Mouse (Mus musculus) forebrain, postnatal 0 days (tissue): ENCODE measurements around the gene Ttc21a. TPM values are rescaled to one million over a fixed set of nuclear protein-coding genes. Genes with fewer than 3 reads are reported as not detected.
A peak's percentile ranks its signal among the peaks of the same experiment; 100 is the strongest.

Experiments
- ATAC-seq: fragments of 200-750 bp; cut with Nextera tagmentation; 2 replicates; pipeline ENCODE4 v1.8.0; 2017; ENCODE audit warnings: mild to moderate bottlenecking, moderate library complexity
- DNase-seq: peaks from one replicate; pipeline ENCODE4 v3.0.0-alpha.2; 2015
- H3K27ac ChIP-seq: fragments of 300-500 bp; sonication (generic); 2 replicates; pipeline ENCODE4 v1.5.1; 2014; ENCODE audit warnings: low read depth, mild to moderate bottlenecking, antibody characterized with exemption, low read length, moderate library complexity, mixed read lengths
- H3K27me3 ChIP-seq: fragments of 300-500 bp; sonication (generic); 2 replicates; pipeline ENCODE4 v1.6.1; 2014; ENCODE audit warnings: mild to moderate bottlenecking, low read length, mixed read lengths; ENCODE audit not compliant: insufficient read depth
- H3K36me3 ChIP-seq: fragments of 300-500 bp; sonication (generic); 2 replicates; pipeline ENCODE4 v1.6.1; 2014; ENCODE audit warnings: mild to moderate bottlenecking, moderate library complexity; ENCODE audit not compliant: insufficient read depth
- H3K4me1 ChIP-seq: fragments of 300-500 bp; sonication (generic); 2 replicates; pipeline ENCODE4 v1.6.1; 2014; ENCODE audit warnings: antibody characterized with exemption; ENCODE audit not compliant: insufficient read depth
- H3K4me2 ChIP-seq: fragments of 300-500 bp; sonication (generic); 2 replicates; pipeline ENCODE4 v1.6.1; 2014; ENCODE audit warnings: low read depth, mild to moderate bottlenecking, moderate library complexity
- H3K4me3 ChIP-seq: fragments of 300-500 bp; sonication (generic); 2 replicates; pipeline ENCODE4 v1.5.1; 2014; ENCODE audit warnings: low read depth, low read length, mixed read lengths
- H3K9ac ChIP-seq: fragments of 300-500 bp; sonication (generic); 2 replicates; pipeline ENCODE4 v1.6.1; 2014; ENCODE audit warnings: mild to moderate bottlenecking
- H3K9me3 ChIP-seq: fragments of 300-500 bp; sonication (generic); 2 replicates; pipeline ENCODE4 v1.6.1; 2016; ENCODE audit warnings: low read length
- CTCF ChIP-seq: sonication (generic); IDR thresholded peaks from 2 replicates; pipeline ENCODE4 v1.5.1; 2016; ENCODE audit warnings: antibody characterized with exemption, control low read depth, low read depth
- WGBS: fragments of 180-500 bp; shearing (Covaris S2); extraction: QIAGEN DNeasy Blood & Tissue Kit; methylation state at CpG from one replicate; pipeline ENCODE4 v1.1.7; 2014; 5-methylcytosine and 5-hydroxymethylcytosine counted together
- polyA plus RNA-seq: library from polyadenylated mRNA; unstranded; fragments of >200 nt; fragmentation: Nextera tagmentation; extraction: Ambion mirVana; gene quantifications from 2 replicates; pipeline ENCODE4 v1.2.1, GENCODE M21; 2015
- total RNA-seq: library from RNA; depleted of rRNA; stranded (reverse); fragments of >200 nt; gene quantifications from 2 replicates; pipeline ENCODE4 v1.2.3, GENCODE M21; 2014

Gene Ttc21a
- total and polyA plus RNA-seq, 2 experiments from 2014 or later: 0.85 to 4.3 TPM

DNA sequence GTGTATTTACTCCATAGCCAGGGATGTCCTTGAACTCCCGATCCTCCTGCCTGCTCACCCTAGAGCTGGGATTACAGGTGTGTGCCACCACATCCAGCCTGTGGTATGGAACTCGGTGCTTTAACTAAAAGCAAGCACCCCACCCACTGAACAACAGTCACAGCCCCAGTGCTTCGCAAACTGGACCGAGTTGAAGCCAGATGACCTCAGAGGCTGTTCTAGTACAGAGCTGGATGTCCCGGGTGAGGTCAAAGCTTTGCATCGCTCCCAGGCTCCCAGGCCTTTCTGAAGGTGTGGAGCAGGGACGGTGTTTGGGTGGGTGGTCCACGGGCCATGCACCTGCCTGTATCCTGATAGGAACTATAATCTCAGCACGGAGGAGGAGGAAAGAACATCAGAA is 14.0 kb downstream of the Ttc21a start:
- Histone ChIP-seq H3K27me3 (no peaks in the 10 kb centered on the region), H3K9me3 (no peaks in the 10 kb centered on the region), H3K9ac (no peak overlapping the region), H3K27ac (no peak overlapping the region), H3K4me3 (no peak overlapping the region), H3K4me1 (no peaks in the 10 kb centered on the region), H3K4me2 (no peak overlapping the region), H3K36me3 (no peaks in the 10 kb centered on the region)
- no peak for DNase-seq
- no peak for TF ChIP-seq CTCF
- WGBS: 91% methylated on average over 9 of the region's 9 CpGs
- no peak for ATAC-seq

DNA sequence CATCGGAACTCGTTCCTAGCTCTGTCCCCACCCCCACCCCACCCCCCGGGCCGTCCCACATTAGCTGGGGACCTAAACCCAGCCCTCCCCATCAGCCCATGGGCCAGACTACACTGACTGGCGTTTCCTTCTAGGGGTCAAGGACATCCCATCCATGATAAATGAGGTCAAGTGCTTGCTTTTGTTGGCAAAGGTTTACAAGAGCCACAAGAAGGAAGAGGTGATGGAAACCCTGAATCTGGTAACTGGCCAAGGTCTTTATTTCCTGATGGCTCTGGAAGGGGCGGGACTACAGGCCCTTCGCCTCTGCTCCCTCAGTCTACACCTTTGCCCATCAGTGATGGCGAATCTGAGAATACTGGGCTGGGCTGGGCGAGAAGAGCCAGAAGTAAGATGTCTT is 21.4 kb downstream of the Ttc21a start:
- no peak overlapping the region for H3K27ac ChIP-seq
- H3K9ac ChIP-seq: no peak overlapping the region
- H3K4me2 ChIP-seq: no peak overlapping the region
- 83% methylated on average over 9 of the region's 9 CpGs for WGBS
- no peaks in the 10 kb centered on the region for H3K9me3 ChIP-seq
- H3K4me3 ChIP-seq: no peak overlapping the region
- DNase-seq (no peak), ATAC-seq (no peak)
- H3K36me3 ChIP-seq: no peaks in the 10 kb centered on the region
- no peaks in the 10 kb centered on the region for H3K27me3 ChIP-seq
- no peak for TF ChIP-seq CTCF
- H3K4me1 ChIP-seq: no peaks in the 10 kb centered on the region

DNA sequence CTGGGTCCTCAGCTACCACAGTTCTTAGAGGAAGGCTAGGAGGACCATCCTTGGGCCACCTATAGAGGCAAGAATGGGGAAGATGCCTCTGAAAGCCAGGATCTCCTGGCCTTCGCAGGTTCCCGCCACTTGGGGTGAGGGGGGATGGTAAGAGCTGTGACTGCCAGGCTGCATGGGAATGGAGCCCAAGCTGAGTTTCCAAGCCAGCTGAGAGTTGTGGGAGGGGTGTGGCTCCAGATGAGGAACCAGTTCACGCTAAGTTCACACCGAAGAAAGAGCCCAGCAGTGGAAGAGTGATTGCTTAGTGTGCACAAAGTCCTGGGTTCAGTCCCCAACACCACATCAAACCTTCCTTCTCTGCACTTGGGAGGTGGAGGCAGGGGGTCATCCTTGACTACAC is 24.8 kb downstream of the Ttc21a start:
- ATAC-seq: no peak

DNA sequence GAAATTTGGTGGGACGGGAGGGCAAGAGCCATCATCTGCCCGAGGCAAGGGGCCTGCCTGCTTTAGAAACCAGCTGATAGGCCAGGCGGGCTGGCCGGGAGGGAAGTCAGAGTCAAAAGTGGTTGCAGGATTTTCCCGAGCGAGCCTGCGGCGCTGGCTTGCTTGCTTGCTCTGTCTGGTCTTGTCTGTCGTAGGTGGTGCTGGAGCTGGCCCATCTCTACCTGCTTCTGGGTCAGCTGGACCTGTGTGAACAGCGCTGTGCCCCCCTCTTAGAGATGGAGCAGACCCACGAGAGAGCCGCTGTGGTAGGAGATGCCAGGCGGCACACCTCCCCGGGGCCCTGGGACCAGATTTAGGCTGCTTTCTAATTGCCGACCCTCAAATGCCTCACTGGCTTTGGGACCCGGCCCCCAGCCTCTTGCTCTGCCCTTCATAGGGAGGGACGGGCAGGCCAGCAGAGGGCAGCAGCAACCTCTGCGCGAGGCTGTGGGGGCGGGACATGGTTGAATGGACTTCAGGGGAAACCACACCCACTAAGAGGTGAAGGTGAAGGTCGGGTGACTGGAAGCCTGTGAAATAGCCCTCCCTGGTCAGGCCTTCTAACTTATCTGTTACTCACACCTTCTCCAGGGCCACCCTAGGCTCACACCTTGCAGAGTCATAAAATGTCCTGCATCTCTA is 25.7 kb downstream of the Ttc21a start:
- no peak for DNase-seq
- H3K27me3 ChIP-seq: no peaks in the 10 kb centered on the region
- no peak overlapping the region for H3K4me3 ChIP-seq
- no peak overlapping the region for H3K9ac ChIP-seq
- H3K9me3 ChIP-seq: no peaks in the 10 kb centered on the region
- H3K4me1 ChIP-seq: no peaks in the 10 kb centered on the region
- H3K36me3 ChIP-seq: no peaks in the 10 kb centered on the region
- 15% methylated on average over 21 of the region's 21 CpGs for WGBS
- TF ChIP-seq CTCF: peak; percentile 71
- no peak overlapping the region for H3K4me2 ChIP-seq
- no peak overlapping the region for H3K27ac ChIP-seq
- peak; percentile 45; the same call in 1 of the 2 replicates for ATAC-seq

More for the DNA sequence above, 24.8 kb downstream of the Ttc21a start:
- Histone ChIP-seq H3K9ac (no peak overlapping the region), H3K4me1 (no peaks in the 10 kb centered on the region), H3K27ac (no peak overlapping the region), H3K4me3 (no peak overlapping the region), H3K36me3 (no peaks in the 10 kb centered on the region), H3K9me3 (no peaks in the 10 kb centered on the region), H3K4me2 (no peak overlapping the region), H3K27me3 (no peaks in the 10 kb centered on the region)
- no peak for DNase-seq
- WGBS: 76% methylated on average over 4 of the region's 4 CpGs
- no peak for TF ChIP-seq CTCF

DNA sequence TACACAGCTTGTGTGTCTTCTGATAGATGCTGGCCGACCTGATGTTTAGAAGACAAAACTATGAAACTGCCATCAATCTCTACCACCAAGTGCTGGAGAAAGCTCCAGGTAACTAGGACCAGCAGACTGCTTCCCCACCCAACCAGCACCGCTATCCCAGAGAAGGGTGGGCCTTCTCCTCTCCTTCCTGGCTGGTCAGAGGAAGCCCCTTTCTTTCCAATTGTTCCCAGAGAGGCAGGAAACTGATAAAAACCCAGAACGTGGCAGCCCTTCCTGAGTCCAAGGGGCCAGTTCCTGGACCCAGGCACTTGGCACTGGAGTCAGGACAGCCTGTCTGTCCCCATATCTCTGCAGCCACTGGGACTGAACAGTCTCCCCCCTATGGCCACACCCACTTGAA is 26.8 kb downstream of the Ttc21a start:
- TF ChIP-seq CTCF: no peak
- H3K9ac ChIP-seq: no peak overlapping the region
- H3K27ac ChIP-seq: no peak overlapping the region
- DNase-seq (no peak), ATAC-seq (no peak)
- H3K9me3 ChIP-seq: no peaks in the 10 kb centered on the region
- H3K4me2 ChIP-seq: no peak overlapping the region
- H3K4me1 ChIP-seq: no peaks in the 10 kb centered on the region
- no peak overlapping the region for H3K4me3 ChIP-seq
- no peaks in the 10 kb centered on the region for H3K36me3 ChIP-seq
- WGBS: 87% methylated on average over 3 of the region's 3 CpGs
- H3K27me3 ChIP-seq: no peaks in the 10 kb centered on the region

DNA sequence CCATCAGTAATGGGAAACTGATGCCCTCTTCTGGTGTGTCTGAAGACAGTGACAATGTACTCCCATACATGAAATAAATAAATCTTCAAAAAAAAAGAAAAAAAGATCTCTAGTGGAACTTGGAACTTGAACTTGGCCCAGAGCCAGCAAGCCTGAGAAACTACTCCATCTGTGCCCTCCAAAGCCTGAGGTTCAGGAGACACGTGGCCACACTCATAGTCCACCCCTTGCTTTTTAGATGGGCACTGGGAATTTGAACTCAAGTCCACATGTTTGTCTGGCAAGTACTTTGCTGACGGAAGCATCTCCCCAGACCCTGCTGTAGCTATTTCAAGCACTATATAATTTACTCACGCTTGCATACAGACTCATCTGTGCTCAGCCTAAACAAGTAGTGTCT is 27.8 kb downstream of the Ttc21a start:
- Histone ChIP-seq H3K27ac (no peak overlapping the region), H3K27me3 (no peaks in the 10 kb centered on the region), H3K4me3 (no peak overlapping the region), H3K36me3 (no peaks in the 10 kb centered on the region), H3K9ac (no peak overlapping the region), H3K4me1 (no peaks in the 10 kb centered on the region), H3K9me3 (no peaks in the 10 kb centered on the region), H3K4me2 (no peak overlapping the region)
- no peak for TF ChIP-seq CTCF
- ATAC-seq (peak; percentile 32; the same call in 1 of the 2 replicates), DNase-seq (no peak)
- 52% methylated on average over 3 of the region's 3 CpGs for WGBS

DNA sequence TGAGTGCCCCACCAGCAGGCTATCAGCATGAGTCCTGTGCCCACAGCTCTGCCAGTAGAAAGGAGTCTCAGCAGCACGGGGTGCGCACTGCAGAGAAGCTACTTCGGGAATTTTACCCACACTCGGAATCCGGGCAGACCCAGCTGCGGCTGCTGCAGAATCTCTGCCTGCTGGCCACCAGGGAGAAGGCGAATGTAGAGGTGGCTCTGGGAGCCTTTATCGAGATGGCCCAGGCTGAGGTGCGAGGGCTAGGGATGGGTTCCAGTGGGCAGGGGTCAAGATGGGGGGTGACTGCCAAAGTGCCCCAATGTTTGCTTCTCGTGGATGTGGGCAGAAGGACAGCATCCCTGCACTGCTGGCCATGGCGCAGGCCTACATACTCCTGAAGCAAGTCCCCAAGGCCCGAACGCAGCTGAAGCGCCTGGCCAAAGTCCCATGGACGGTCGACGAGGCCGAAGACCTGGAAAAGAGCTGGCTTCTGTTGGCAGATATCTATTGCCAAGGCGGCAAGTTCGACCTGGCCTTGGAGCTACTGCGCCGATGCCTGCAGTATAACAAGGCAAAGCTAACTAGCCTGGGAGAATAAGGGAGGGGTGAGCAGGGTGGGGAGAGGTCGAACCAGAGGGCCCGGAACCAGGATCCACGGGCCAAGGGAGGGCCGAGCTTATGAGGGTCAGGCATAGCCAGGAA is 29.0 kb downstream of the Ttc21a start:
- no peak for ATAC-seq
- Histone ChIP-seq H3K36me3 (no peaks in the 10 kb centered on the region), H3K9me3 (no peaks in the 10 kb centered on the region), H3K4me2 (no peak overlapping the region), H3K27ac (no peak overlapping the region), H3K4me3 (no peak overlapping the region), H3K27me3 (no peaks in the 10 kb centered on the region), H3K4me1 (peaks cover 11% of the 10 kb centered on the region), H3K9ac (no peak overlapping the region)
- 86% methylated on average over 26 of the region's 26 CpGs for WGBS
- TF ChIP-seq CTCF: no peak
- no peak for DNase-seq
